8 mouse cellular contexts compared by ENCODE assay signal in the genomic region with DNA sequence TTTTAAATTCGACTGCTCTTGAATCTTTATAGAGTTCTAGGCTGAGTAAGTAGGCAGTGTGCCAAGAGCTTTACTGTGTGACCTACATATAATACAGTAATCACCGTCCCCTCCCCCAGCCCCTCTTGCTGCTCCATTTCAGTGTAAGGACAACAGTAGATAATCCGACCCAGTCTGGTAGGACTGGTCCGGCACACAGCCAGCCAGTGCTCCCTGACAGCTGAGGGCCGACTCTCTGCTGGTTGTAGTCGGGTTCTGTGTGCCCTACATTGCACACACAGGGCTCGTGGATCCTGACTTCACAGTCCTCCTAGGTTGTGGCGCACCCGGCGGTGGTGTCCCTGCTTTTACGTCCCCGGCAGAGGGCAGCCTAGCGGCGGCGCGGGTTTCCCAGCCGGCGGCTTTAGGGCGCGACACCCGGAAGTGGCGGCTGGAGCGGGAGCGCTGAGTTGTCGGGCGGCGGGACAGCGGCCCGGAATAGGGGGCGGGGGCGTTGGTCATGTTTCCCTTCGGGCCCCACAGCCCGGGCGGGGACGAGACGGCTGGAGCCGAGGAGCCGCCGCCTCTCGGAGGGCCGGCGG. TPM values are rescaled to one million over a fixed set of nuclear protein-coding genes. Genes with fewer than 3 reads are reported as not detected.
DNase-seq lines count a peak whose midpoint lies in the region; ATAC-seq and TF ChIP-seq lines count a peak whose summit lies in the region.

Gene Dcaf10, plus strand, starts transcription at position 433 of the 581 bp plus-strand sequence.

- H3K9ac ChIP-seq in heart, embryonic 11.5 days (ENCODE audit: low read depth, low read length), result peak within 1 kb of the TSS; percentile 97
- H3K9ac ChIP-seq in kidney, embryonic 16.5 days (replicated peaks; ENCODE audit: low read length), result peak within 1 kb of the TSS; percentile 97
- H3K9ac ChIP-seq in liver, adult 2 months (ENCODE audit: low read depth, low read length), result peak within 1 kb of the TSS; percentile 91

- peak within 1 kb of the TSS; percentile 99 for H3K27ac ChIP-seq in heart, embryonic 11.5 days (ENCODE audit: low read depth, low read length)
- peak within 1 kb of the TSS; percentile 98 for H3K27ac ChIP-seq in kidney, embryonic 16.5 days (ENCODE audit: low read length)
- peak within 1 kb of the TSS; percentile 71 for H3K27ac ChIP-seq in liver, adult 2 months (replicated peaks; ENCODE audit: insufficient read depth, low read depth, low read length)

- under 1% methylated on average over 41 of the region's 42 CpGs for WGBS in heart, embryonic 11.5 days (ENCODE audit: insufficient replicate concordance)
- under 1% methylated on average over 34 of the region's 42 CpGs for WGBS in kidney, embryonic 16.5 days
- WGBS in liver, adult 2 months, result under 1% methylated on average over 42 of the region's 42 CpGs

- ATAC-seq in heart, embryonic 11.5 days (replicated peaks; ENCODE audit: insufficient number of reproducible peaks, low FRiP score, low TSS enrichment), result peak; percentile 95
- peak; percentile 95 for ATAC-seq in kidney, embryonic 16.5 days (ENCODE audit: low FRiP score, low TSS enrichment)

- DNase-seq in brain, embryonic 14.5 days (ENCODE audit: low read depth), result peak; percentile 97
- DNase-seq in liver, adult 2 months (ENCODE audit: extremely low read depth, low read depth, low spot score), result peak; percentile 75
- peak; percentile 92 for DNase-seq in splenic B cell, adult 2 months (ENCODE audit: low read depth, low spot score)

- peak within 1 kb of the TSS; percentile 81 for H3K4me2 ChIP-seq in heart, embryonic 11.5 days
- H3K4me2 ChIP-seq in kidney, embryonic 16.5 days (replicated peaks; ENCODE audit: low read depth, low read length), result peak within 1 kb of the TSS; percentile 95
- H3K4me2 ChIP-seq in myocyte (ENCODE audit: low read depth), result peak within 1 kb of the TSS; percentile 99

- peak; percentile 68 for TF ChIP-seq POLR2A in brain, embryonic 14.5 days (IDR thresholded peaks at IDR 0.05; ENCODE audit: borderline replicate concordance, extremely low read depth, insufficient read depth, insufficient read length, poor library complexity, severe bottlenecking)
- no peak; the same call in 1 of the 2 replicates for TF ChIP-seq POLR2A in liver, adult 2 months (IDR thresholded peaks at IDR 0.05; ENCODE audit: extremely low read depth, insufficient read depth, low read length)
- peak; percentile 79 for TF ChIP-seq POLR2A in myocyte (IDR thresholded peaks at IDR 0.05; ENCODE audit: insufficient read length, low read depth)

- no peaks in the 10 kb centered on the region for H3K9me3 ChIP-seq in erythroblast, embryonic 14.5 days (ENCODE audit: control insufficient read depth, low read length)
- H3K9me3 ChIP-seq in heart, embryonic 11.5 days (replicated peaks; ENCODE audit: control insufficient read depth, low read length), result no peaks in the 10 kb centered on the region
- H3K9me3 ChIP-seq in kidney, embryonic 16.5 days (ENCODE audit: low read length), result no peaks in the 10 kb centered on the region

- peak; percentile 57 for TF ChIP-seq CTCF in C2C12 (IDR thresholded peaks at IDR 0.05; ENCODE audit: control insufficient read depth, insufficient read depth, insufficient read length)
- peak; percentile 18; the same call in 1 of the 2 replicates for TF ChIP-seq CTCF in brain, embryonic 14.5 days (IDR thresholded peaks at IDR 0.05; ENCODE audit: borderline replicate concordance, extremely low read depth, insufficient read depth, insufficient read length)
- peak; percentile 44 for TF ChIP-seq CTCF in liver, adult 2 months (IDR thresholded peaks at IDR 0.05; ENCODE audit: low read depth, low read length)

- no peaks in the 10 kb centered on the region for H3K27me3 ChIP-seq in C2C12 (ENCODE audit: control insufficient read depth, insufficient read depth, insufficient read length)
- H3K27me3 ChIP-seq in erythroblast, embryonic 14.5 days (ENCODE audit: control insufficient read depth), result peaks cover 12% of the 10 kb centered on the region
- no peaks in the 10 kb centered on the region for H3K27me3 ChIP-seq in heart, embryonic 11.5 days (ENCODE audit: control insufficient read depth, insufficient read depth, low read length)
- H3K27me3 ChIP-seq in kidney, embryonic 16.5 days (ENCODE audit: insufficient read depth, low read length), result no peaks in the 10 kb centered on the region
- no peaks in the 10 kb centered on the region for H3K27me3 ChIP-seq in liver, adult 2 months (ENCODE audit: control insufficient read depth, insufficient read depth, low read length)
- H3K27me3 ChIP-seq in myocyte (ENCODE audit: control insufficient read depth, insufficient read depth, insufficient read length), result no peaks in the 10 kb centered on the region
- H3K27me3 ChIP-seq in splenic B cell, adult 2 months (ENCODE audit: control insufficient read depth, insufficient read depth, low read length, poor library complexity, severe bottlenecking), result no peaks in the 10 kb centered on the region

- H3K4me3 ChIP-seq in C2C12 (ENCODE audit: insufficient read depth, poor library complexity, severe bottlenecking), result peak within 1 kb of the TSS; percentile 75
- peak within 1 kb of the TSS; percentile 90 for H3K4me3 ChIP-seq in erythroblast, embryonic 14.5 days (replicated peaks)
- peak within 1 kb of the TSS; percentile 86 for H3K4me3 ChIP-seq in heart, embryonic 11.5 days (ENCODE audit: low read depth, low read length)
- peak within 1 kb of the TSS; percentile 99 for H3K4me3 ChIP-seq in kidney, embryonic 16.5 days (ENCODE audit: low read length)
- H3K4me3 ChIP-seq in liver, adult 2 months (ENCODE audit: insufficient read depth, low read depth, low read length), result peak within 1 kb of the TSS; percentile 74
- peak within 1 kb of the TSS; percentile 73 for H3K4me3 ChIP-seq in myocyte

- H3ac ChIP-seq in C2C12 (ENCODE audit: control insufficient read depth, insufficient read length, low read depth), result peak within 1 kb of the TSS; percentile 96
- H3ac ChIP-seq in myocyte (ENCODE audit: control insufficient read depth, insufficient read length), result peak within 1 kb of the TSS; percentile 79

- peaks cover 24% of the 10 kb centered on the region for H3K4me1 ChIP-seq in erythroblast, embryonic 14.5 days (ENCODE audit: control insufficient read depth)
- peaks cover 10% of the 10 kb centered on the region for H3K4me1 ChIP-seq in heart, embryonic 11.5 days (ENCODE audit: control insufficient read depth, insufficient read depth, low read length)
- H3K4me1 ChIP-seq in kidney, embryonic 16.5 days (ENCODE audit: insufficient read depth, low read length), result peaks cover 18% of the 10 kb centered on the region
- peaks cover 8% of the 10 kb centered on the region for H3K4me1 ChIP-seq in liver, adult 2 months (ENCODE audit: control insufficient read depth, insufficient read depth, low read length)

- peaks cover 19% of the 10 kb centered on the region for H3K36me3 ChIP-seq in C2C12 (ENCODE audit: control insufficient read depth, insufficient read depth)
- H3K36me3 ChIP-seq in erythroblast, embryonic 14.5 days (ENCODE audit: control insufficient read depth), result peaks cover 33% of the 10 kb centered on the region
- no peaks in the 10 kb centered on the region for H3K36me3 ChIP-seq in heart, embryonic 11.5 days (ENCODE audit: control insufficient read depth, insufficient read depth, low read length)
- no peaks in the 10 kb centered on the region for H3K36me3 ChIP-seq in kidney, embryonic 16.5 days (ENCODE audit: insufficient read depth, low read length)
- H3K36me3 ChIP-seq in liver, adult 2 months (ENCODE audit: control insufficient read depth, insufficient read depth, low read length), result peaks cover 4% of the 10 kb centered on the region
- peaks cover 8% of the 10 kb centered on the region for H3K36me3 ChIP-seq in myocyte (ENCODE audit: control insufficient read depth, insufficient read depth)
- H3K36me3 ChIP-seq in splenic B cell, adult 2 months (ENCODE audit: control insufficient read depth, insufficient read depth, low read length, poor library complexity, severe bottlenecking), result no peaks in the 10 kb centered on the region

- peaks cover 40% of the 10 kb centered on the region for H3K79me3 ChIP-seq in C2C12 (ENCODE audit: low read depth)

- H3K79me2 ChIP-seq in C2C12 (ENCODE audit: control insufficient read depth, insufficient read depth), result peaks cover 48% of the 10 kb centered on the region
- H3K79me2 ChIP-seq in liver, adult 2 months (ENCODE audit: control insufficient read depth, insufficient read depth, low read length), result peaks cover 11% of the 10 kb centered on the region
- H3K79me2 ChIP-seq in myocyte (ENCODE audit: control insufficient read depth, insufficient read depth), result peaks cover 43% of the 10 kb centered on the region

TF ChIP-seq in C2C12, 6 proteins besides CTCF, POLR2A, EP300 and RAD21:
- TF ChIP-seq USF1 (IDR thresholded peaks at IDR 0.05; ENCODE audit: low read depth), result no peak
- TF ChIP-seq MAX (IDR thresholded peaks at IDR 0.05), result peak; percentile 74

TF ChIP-seq in myocyte, 11 proteins besides CTCF, POLR2A, EP300 and RAD21:
- peak in 1 of 3 experiments; percentile 46 for TF ChIP-seq MYOG (IDR thresholded peaks at IDR 0.05; ENCODE audit: control insufficient read depth in 1 of 3, insufficient read depth in 1 of 3, insufficient read length in 2 of 3, low read depth in 2 of 3)
- TF ChIP-seq E2F4 (IDR thresholded peaks at IDR 0.05; ENCODE audit: insufficient read depth), result peak; percentile 57
- peak in 1 of 3 experiments; percentile 6 for TF ChIP-seq MYOD1 (IDR thresholded peaks at IDR 0.05; ENCODE audit: control insufficient read depth in 1 of 3, insufficient read length in 2 of 3, low read depth in 2 of 3)
- TF ChIP-seq SRF (IDR thresholded peaks at IDR 0.05; ENCODE audit: control insufficient read depth, insufficient read length, low read depth), result no peak
- no peak for TF ChIP-seq TCF3 (IDR thresholded peaks at IDR 0.05; ENCODE audit: insufficient read length, low read depth)
- no peak for TF ChIP-seq TCF12 (IDR thresholded peaks at IDR 0.05; ENCODE audit: insufficient read depth, poor library complexity, severe bottlenecking)
- TF ChIP-seq REST (IDR thresholded peaks at IDR 0.05; ENCODE audit: insufficient read depth, insufficient read length), result no peak
- peak; percentile 92 for TF ChIP-seq POLR2AphosphoS2 (IDR thresholded peaks at IDR 0.05; ENCODE audit: insufficient read length, low read depth)

RNA-seq across cellular contexts. Expression of gene Dcaf10, which starts in this region (rescaled TPM):
- polyA plus RNA-seq in C2C12 (2012; fragmentation: generic; extraction: Trizol) (10.8 TPM), myocyte (2012; fragmentation: generic; extraction: Trizol) (9.3 TPM)
- 13.2 and 13.3 TPM in 2 replicates for polyA plus RNA-seq in brain, embryonic 14.5 days (2012; rRNA removed)
- polyA plus RNA-seq in erythroblast, embryonic 14.5 days (2012), result 4.0 and 4.6 TPM in 2 replicates
- 10.6 and 12.4 TPM in 2 replicates for polyA plus RNA-seq in heart, embryonic 11.5 days (2014; fragmentation: Nextera tagmentation; extraction: Ambion mirVana)
- 8.9 and 9.4 TPM in 2 replicates for polyA plus RNA-seq in kidney, embryonic 16.5 days (2015; fragmentation: Nextera tagmentation; extraction: Ambion mirVana)
- total RNA-seq in liver, adult 2 months (2014; rRNA removed), result 8.5 and 11.6 TPM in 2 replicates
- polyA plus RNA-seq in liver, adult 2 months (2012; rRNA removed), result 12.9 and 16.7 TPM in 2 replicates

Comparison
In these comparisons a context has a peak if more than half of its experiments do, and no peak if none do; other contexts are left out.
1. Peak in every context shown above with its lines: DNase-seq, ATAC-seq, H3K4me3 ChIP-seq and H3K27ac ChIP-seq.